Comparison of ENCODE assay signal across 23 mouse cellular contexts in the genomic region with DNA sequence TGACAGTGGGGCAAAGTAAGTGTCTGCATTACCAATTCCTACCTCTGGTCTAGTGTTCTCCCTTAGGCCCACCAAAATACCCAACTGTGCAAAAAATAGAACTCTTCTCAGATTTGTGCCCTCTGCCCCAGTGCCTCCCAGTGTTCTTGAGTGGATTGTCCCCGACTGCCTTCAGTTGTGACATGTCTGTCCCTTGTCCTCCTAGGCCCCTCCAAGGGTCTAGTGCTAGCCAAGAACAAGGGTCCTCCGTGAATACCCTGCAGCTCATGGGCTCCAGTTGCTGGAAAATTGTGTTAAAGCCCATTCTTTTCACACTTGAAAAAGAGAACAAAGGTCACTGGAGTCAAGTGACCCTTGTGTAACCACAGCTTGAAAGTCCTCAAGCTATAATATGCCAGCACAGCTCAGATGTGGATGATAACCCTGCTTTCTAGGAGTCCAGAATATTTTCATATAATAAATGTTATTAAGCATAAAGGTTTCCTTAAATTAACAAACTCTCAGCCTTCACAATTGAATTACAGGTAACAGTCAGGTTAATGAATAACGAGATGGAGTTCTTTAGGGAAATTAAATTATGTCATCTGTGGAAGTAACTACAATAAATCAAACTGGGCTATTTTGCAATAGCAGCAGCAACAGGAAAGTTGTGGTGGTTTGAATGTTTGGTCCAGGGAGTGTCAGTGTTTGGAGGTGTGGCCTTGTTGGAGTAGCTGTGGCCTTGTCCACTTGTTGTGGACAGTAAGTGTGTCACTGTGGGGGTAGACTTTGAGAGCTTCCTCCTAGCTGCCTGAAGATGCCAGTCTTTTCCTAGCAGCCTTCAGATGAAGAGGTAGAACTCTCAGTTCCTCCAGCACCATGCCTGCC. TPM values are rescaled to one million over a fixed set of nuclear protein-coding genes. Genes with fewer than 3 reads are reported as not detected.
DNase-seq lines count a peak whose midpoint lies in the region; ATAC-seq and TF ChIP-seq lines count a peak whose summit lies in the region.
"Had no signal": no experiment of that assay in that cellular context is flagged by ENCODE, and none has a peak within 500 bp of the region (broad histone marks: within the 10 kb centered on the region; RNA-seq: fewer than 3 reads in every experiment).

No protein-coding gene starts in this region.

- H3K36me3 ChIP-seq in kidney, postnatal 0 days (ENCODE audit: insufficient read depth, low read length): no peaks in the 10 kb centered on the region
- H3K36me3 ChIP-seq: hindbrain, embryonic 10.5 days had no signal

- peak; percentile 41 to 79 for DNase-seq in adrenal gland, adult (ENCODE audit: inconsistent age in 2 of 2, low spot score in 1 of 2)
- no peak for DNase-seq in adrenal gland, postnatal 4 days (ENCODE audit: low spot score in 2 of 2)
- peak; percentile 39 for DNase-seq in kidney, postnatal 0 days (ENCODE audit: low spot score)
- no peak for DNase-seq in kidney, adult 9 months
- peak; percentile 16 to 53 for DNase-seq in adrenal gland, postnatal 36 days
- peak; percentile 27 for DNase-seq in lung, postnatal 14 days
- DNase-seq in Muller cell, postnatal 12 days (ENCODE audit: inconsistent ontology term): no peak
- DNase-seq in cerebellum, adult 8-10 months: no peak
- DNase-seq: cerebellum, adult 18-20 months; kidney, postnatal 14 days; lung, embryonic 14.5 days; right cerebral cortex, adult 18-20 months; thymus, postnatal 25 days had no signal

- H3K9me3 ChIP-seq in kidney, postnatal 0 days (replicated peaks; ENCODE audit: low read length): no peaks in the 10 kb centered on the region
- H3K9me3 ChIP-seq: hindbrain, embryonic 10.5 days had no signal

- H3K4me3 ChIP-seq in kidney, postnatal 0 days (replicated peaks; ENCODE audit: low read depth, low read length): no peak overlapping the region
- H3K4me3 ChIP-seq: hindbrain, embryonic 10.5 days had no signal

- no peak overlapping the region for H3K9ac ChIP-seq in kidney, postnatal 0 days (ENCODE audit: low read depth, low read length)
- H3K9ac ChIP-seq: lung, embryonic 14.5 days had no signal

- H3K4me1 ChIP-seq in kidney, postnatal 0 days (replicated peaks; ENCODE audit: insufficient read depth, low read length): 0 out of 2 replicates have a peak, but pooled peaks cover 6% of the 10 kb centered on the region

- TF ChIP-seq CTCF in kidney, postnatal 0 days (IDR thresholded peaks at IDR 0.05; ENCODE audit: low read depth): no peak

- WGBS in kidney, postnatal 0 days: 63% methylated on average over 3 of the region's 3 CpGs

- no peak overlapping the region for H3K4me2 ChIP-seq in kidney, postnatal 0 days (ENCODE audit: low read length)
- H3K4me2 ChIP-seq: lung, embryonic 14.5 days had no signal

- H3K27me3 ChIP-seq in kidney, postnatal 0 days (ENCODE audit: insufficient read depth, low read length): 0 out of 2 replicates have a peak, but pooled peaks cover 3% of the 10 kb centered on the region

- H3K27ac ChIP-seq in kidney, postnatal 0 days: no peak overlapping the region
- H3K27ac ChIP-seq: hindbrain, embryonic 10.5 days had no signal

- ATAC-seq in kidney, postnatal 0 days (replicated peaks; ENCODE audit: low FRiP score, low read depth): no peak
- ATAC-seq: forebrain, embryonic 16.5 days; midbrain, embryonic 16.5 days had no signal

RNA-seq across cellular contexts. Expression of gene Myog, which starts 4.2 kb away (rescaled TPM):
- 1 to 10 TPM; 1.8 to 3.4 TPM for total RNA-seq in adrenal gland, postnatal 4 days (2021)
- polyA plus RNA-seq in kidney, postnatal 0 days (2015; fragmentation: Nextera tagmentation; extraction: Ambion mirVana): 0.08 TPM in 1 of 2 replicates, not detected in the other
- not detected for total RNA-seq in adrenal gland, postnatal 36 days (2021)
- total RNA-seq: common myeloid progenitor, adult 5-6 weeks; granulocyte monocyte progenitor cell, adult 5-6 weeks; layer of hippocampus, postnatal 14 days; left cerebral cortex, postnatal 10 days; megakaryocyte-erythroid progenitor cell, adult 5-6 weeks; MEL had no signal
- polyA plus RNA-seq: forebrain, embryonic 16.5 days; lung, embryonic 14.5 days; spleen, adult 2 months had no signal

RNA-seq across cellular contexts. Expression of gene Ppfia4, which starts 38.8 kb away (rescaled TPM):
- total RNA-seq in adrenal gland, postnatal 4 days (2021): 1 to 10 TPM; 2.9 to 3.5 TPM
- 2.0 and 2.3 TPM in 2 replicates for polyA plus RNA-seq in kidney, postnatal 0 days (2015; fragmentation: Nextera tagmentation; extraction: Ambion mirVana)
- 1 to 10 TPM in 1 of 2 experiments, under 1 TPM in 1; 0.60 to 1.1 TPM for total RNA-seq in adrenal gland, postnatal 36 days (2021)
- total RNA-seq: MEL had no signal

RNA-seq across cellular contexts. Expression of gene Adora1, which starts 58.7 kb away (rescaled TPM):
- total RNA-seq in adrenal gland, postnatal 4 days (2021): 100 to 1,000 TPM in 1 of 2 experiments, 10 to 100 TPM in 1; 88.6 to 106 TPM
- polyA plus RNA-seq in kidney, postnatal 0 days (2015; fragmentation: Nextera tagmentation; extraction: Ambion mirVana): 11.7 and 13.7 TPM in 2 replicates
- total RNA-seq in adrenal gland, postnatal 36 days (2021): 100 to 1,000 TPM; 110 to 137 TPM
- total RNA-seq: common myeloid progenitor, adult 5-6 weeks; granulocyte monocyte progenitor cell, adult 5-6 weeks; megakaryocyte-erythroid progenitor cell, adult 5-6 weeks; MEL had no signal

Comparison
In these comparisons a context has a peak if more than half of its experiments do, and no peak if none do; other contexts are left out.
1. DNase-seq: peak in adrenal gland, adult (2 of 2), kidney, postnatal 0 days (single experiment), adrenal gland, postnatal 36 days (2 of 2) and lung, postnatal 14 days (single experiment); none in adrenal gland, postnatal 4 days (0 of 2), kidney, adult 9 months (single experiment), Muller cell, postnatal 12 days (single experiment) and cerebellum, adult 8-10 months (single experiment).